Mouse (Mus musculus): ENCODE measurements around the gene Mthfsd. TPM values are rescaled to one million over a fixed set of nuclear protein-coding genes. Genes with fewer than 3 reads are reported as not detected.
A peak's percentile ranks its signal among the peaks of the same experiment; 100 is the strongest.
"Not testable (repeated sequence)": the region's sequence is repeated elsewhere in the genome, so short reads cannot be mapped to it uniquely, and the experiment has no call there.

Mthfsd gene
- polyA plus RNA-seq (2012; rRNA removed), result 39.6 and 44.1 TPM in 2 replicates

DNA sequence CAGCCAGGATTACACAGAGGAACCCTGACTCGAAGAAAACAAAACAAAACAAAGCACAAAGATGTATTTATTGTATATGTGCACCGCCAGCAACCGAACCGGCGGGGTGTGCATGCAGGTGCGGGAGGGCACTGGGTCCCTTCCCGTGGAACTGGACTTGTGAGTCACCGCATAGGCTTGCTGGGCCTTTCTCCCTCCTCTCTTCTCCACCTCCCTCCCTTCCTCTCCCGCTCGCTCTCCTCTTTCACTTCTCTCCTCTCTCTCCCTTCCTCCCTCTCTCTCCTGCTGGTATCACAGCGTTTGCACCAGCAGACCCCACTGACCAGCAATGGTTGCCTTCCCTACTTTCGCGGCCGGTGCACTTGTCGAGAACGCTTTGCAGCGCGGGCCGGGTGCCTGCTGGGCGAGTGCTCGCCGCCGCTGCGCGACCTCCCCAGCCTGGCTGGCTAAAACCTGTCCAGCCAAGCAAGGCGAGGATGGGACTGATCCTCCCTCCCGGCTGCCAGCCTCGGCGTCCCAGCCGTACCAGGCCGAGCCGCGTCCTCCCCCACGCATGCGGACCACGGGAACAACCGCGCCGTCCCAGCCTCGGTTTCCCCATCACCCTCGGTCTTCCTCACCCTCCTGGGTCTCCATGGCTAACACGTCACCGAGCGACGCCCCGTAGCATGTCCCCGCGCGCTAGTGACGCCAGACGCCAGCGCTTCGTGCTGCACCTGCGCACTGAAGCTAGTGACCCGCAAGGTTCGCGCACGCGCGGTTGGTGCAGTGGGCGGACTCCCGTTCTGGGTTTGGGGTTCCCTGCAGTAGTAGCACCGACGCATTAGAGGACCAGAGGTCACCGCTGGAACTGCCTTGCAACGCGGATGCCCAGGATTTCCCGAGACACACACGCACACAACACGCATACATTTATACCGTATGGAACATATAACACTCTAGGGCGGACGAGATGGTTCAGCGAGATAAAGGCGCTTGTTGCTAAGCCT, at the start of gene Mthfsd:
Gene Mthfsd, minus strand, starts transcription at position 725 of the 989 bp plus-strand sequence.
- WGBS, result 1% methylated on average over 75 of the region's 75 CpGs
- peak; percentile 94 for DNase-seq (ENCODE audit: low read depth, low spot score)

DNA sequence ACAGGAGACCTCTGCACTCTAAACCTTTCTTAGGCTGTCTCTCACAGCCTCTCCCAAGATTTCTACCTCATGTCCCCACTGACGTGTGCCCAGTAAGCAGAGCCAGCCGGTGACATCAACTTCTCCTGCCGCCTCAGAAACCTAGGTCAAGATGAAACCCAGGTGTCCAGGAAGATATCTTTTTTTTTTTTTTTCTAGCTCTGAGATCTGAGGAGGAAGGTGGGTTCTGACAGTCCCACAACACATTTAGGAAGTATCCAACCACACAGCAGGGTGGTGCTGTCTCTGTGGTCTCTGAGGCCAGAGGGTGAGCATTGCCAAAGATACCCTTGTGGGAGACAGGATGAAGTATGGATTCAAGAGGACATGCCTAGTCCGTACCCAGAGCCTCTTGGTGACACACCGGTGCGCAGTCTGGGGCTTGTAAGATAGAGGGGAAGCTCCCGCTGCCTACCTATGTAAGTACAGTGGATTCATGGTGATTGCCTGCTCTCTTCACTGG, 48.8 kb upstream of the Mthfsd start:
- WGBS, result 87% methylated on average over 7 of the region's 7 CpGs
- no peak for DNase-seq (ENCODE audit: low read depth, low spot score)

DNA sequence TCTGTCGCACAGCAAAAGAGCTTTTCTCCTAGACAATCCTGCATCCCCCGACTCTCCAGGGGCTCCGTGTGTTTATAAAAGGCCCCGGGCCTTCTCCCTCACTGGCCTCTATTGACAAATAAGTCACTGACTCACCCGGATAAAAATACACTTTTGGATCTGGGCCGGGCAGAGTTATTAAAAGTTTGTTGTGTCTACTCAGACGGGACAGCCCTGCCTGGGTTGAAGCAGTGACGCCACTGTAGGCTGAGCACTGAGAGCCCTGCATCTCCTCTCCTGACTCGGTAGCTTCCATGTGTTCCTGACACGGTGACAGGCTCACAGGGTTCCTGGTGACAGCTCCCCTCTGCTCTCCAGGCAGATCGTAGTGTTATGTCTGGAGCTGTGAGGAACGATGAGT, 44.2 kb upstream of the Mthfsd start:
- DNase-seq (ENCODE audit: low read depth, low spot score), result no peak
- WGBS, result 49% methylated on average over 12 of the region's 12 CpGs

DNA sequence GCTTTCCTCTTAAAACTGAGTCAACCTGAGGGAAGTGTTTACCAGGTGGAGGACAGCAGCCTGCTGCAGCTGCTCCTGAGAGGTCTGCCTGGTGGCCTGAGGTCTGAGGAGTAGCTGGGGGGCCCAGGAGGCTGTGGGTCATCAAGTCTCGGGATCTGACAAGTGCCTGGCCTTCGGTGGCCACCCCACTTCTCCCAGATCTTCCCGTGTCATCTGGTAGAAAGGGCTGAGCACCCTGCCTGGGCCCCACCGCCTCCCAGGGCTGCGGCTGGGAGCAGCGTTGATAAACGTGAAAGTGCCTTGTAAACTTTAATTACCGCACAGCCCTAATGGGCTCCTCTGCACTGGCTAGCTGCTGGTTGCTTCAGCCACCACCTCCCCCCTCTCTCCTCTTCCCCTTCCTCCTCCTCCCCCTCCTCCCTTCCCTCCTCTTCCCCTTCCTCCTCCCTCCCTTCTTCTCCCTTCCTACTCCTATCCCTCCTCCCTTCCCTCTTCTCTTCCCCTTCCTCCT, 40.4 kb upstream of the Mthfsd start:
- no peak for DNase-seq (ENCODE audit: low read depth, low spot score)
- 8% methylated on average over 8 of the region's 8 CpGs for WGBS

- DNase-seq (ENCODE audit: low read depth, low spot score), result not testable (repeated sequence)
- WGBS, result 62% methylated on average over 5 of the region's 6 CpGs
Measured at GRCm38 (mm10) chr8:121145457-121146134, 37.4 kb upstream of the Mthfsd start.

GRCm38 (mm10) chr8:121136856-121137255, 28.7 kb upstream of the Mthfsd start:
- DNase-seq (ENCODE audit: low read depth, low spot score), result no peak
- WGBS, result 94% methylated on average over 6 of the region's 6 CpGs

- no peak for DNase-seq (ENCODE audit: low read depth, low spot score)
- WGBS, result 85% methylated on average over 11 of the region's 11 CpGs
Measured at GRCm38 (mm10) chr8:121134512-121134911, 26.3 kb upstream of the Mthfsd start.

- no peak for DNase-seq (ENCODE audit: low read depth, low spot score)
- 72% methylated on average over 10 of the region's 10 CpGs for WGBS
Measured at GRCm38 (mm10) chr8:121134102-121134501, 25.9 kb upstream of the Mthfsd start.

- DNase-seq (ENCODE audit: low read depth, low spot score), result no peak
- 73% methylated on average over 5 of the region's 5 CpGs for WGBS
Measured at GRCm38 (mm10) chr8:121132961-121133513, 24.8 kb upstream of the Mthfsd start.

GRCm38 (mm10) chr8:121130522-121130921, 22.3 kb upstream of the Mthfsd start:
- 35% methylated on average over 5 of the region's 5 CpGs for WGBS
- no peak for DNase-seq (ENCODE audit: low read depth, low spot score)

GRCm38 (mm10) chr8:121129265-121129940, 21.2 kb upstream of the Mthfsd start:
- no peak for DNase-seq (ENCODE audit: low read depth, low spot score)
- WGBS, result 33% methylated on average over 16 of the region's 16 CpGs

- 8% methylated on average over 55 of the region's 55 CpGs for WGBS
- DNase-seq (ENCODE audit: low read depth, low spot score), result no peak
Measured at GRCm38 (mm10) chr8:121128531-121129264, 20.5 kb upstream of the Mthfsd start.

GRCm38 (mm10) chr8:121127756-121128375, 19.7 kb upstream of the Mthfsd start, which contains the start of gene Foxl1:
TSS of gene Foxl1 (plus strand) at chr8:121127940.
- no peak for DNase-seq (ENCODE audit: low read depth, low spot score)
- WGBS, result 5% methylated on average over 43 of the region's 43 CpGs

DNA sequence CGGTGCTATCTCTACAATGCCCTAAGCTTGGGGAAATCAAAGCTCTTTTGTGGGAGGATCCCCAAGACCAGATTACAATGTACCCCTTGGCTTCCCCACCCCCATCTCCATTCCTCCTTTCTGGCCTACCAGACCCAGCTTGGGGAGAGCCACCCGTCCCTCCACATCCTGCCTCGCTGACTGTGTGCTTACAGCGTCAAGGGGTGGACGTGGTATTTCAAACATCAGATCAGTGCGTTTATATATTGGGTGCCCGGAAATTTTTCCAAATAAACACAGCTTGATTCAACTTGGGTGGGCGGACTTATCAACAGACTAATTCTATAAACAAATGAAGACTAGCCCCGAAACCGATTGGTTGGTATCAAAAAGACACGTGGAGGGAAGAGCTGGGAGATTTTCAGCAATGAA, 19.1 kb upstream of the Mthfsd start:
- WGBS, result 5% methylated on average over 11 of the region's 11 CpGs
- DNase-seq (ENCODE audit: low read depth, low spot score), result no peak

- DNase-seq (ENCODE audit: low read depth, low spot score), result no peak
- WGBS, result 14% methylated on average over 6 of the region's 6 CpGs
Measured at GRCm38 (mm10) chr8:121126694-121127093, 18.5 kb upstream of the Mthfsd start.

GRCm38 (mm10) chr8:121126191-121126590, 18.0 kb upstream of the Mthfsd start:
- DNase-seq (ENCODE audit: low read depth, low spot score), result no peak
- 11% methylated on average over 6 of the region's 6 CpGs for WGBS

- 1% methylated on average over 36 of the region's 36 CpGs for WGBS
- no peak for DNase-seq (ENCODE audit: low read depth, low spot score)
Measured at GRCm38 (mm10) chr8:121125311-121125876, 17.2 kb upstream of the Mthfsd start.

Data from large intestine, adult 2 months (tissue).